Mouse (Mus musculus) brain, embryonic 18.5 days (tissue): Measurements from ENCODE around the gene Ints2.

ENCODE experiments used
- DNase-seq: peaks from one replicate; pipeline ENCODE4 v3.0.0-alpha.2; 2012; ENCODE audit warnings: low read depth, low spot score

The Ints2 gene

DNA sequence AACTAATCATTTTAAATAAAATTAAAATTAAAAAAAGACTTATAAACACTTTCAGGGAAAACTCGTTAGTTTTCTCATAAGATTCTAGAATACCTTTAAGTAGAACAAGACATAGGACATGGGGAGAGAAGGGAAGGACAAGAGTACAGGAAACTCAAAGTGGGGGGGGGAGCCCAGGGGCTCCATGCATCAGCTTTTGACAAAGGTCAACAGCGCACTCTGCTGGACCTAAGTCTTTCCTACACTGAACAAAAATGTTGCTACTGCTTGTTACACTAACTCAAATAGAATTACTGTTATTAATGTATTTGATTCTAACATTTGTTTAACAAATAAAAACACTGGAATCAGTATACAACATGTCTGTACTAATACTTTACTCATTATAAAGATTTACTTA lies 83.2 kb downstream of the Ints2 start:
- no peak for DNase-seq

DNA sequence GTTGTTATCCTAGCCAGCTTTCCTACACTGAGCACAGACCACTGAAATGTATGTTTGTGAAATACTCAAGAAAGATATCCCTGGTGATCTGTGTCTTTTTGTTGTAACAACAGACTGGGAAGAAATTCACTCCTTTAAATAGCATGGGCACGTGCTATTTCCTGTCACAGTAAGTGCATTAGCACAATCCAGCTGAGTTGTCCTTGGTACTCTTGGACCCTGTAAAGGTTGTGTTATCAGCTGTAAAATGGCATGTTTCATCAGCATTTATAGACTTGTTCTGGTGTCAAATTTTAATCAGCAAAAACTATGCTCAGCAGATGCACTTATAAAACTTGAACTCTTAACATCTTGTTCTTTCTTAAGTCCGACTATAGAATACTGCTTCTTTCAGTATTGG lies 86.6 kb downstream of the Ints2 start:
- DNase-seq = no peak
